Mouse (Mus musculus): ENCODE measurements at regions not wholly inside any gene's neighbourhood (a gene's known extent, or its start where the extent isn't known, plus 50 kb on each side); places are given as distances from the start of the nearest gene placed in this dataset.
"Not testable (repeated sequence)": the region's sequence is repeated elsewhere in the genome, so short reads cannot be mapped to it uniquely, and the experiment has no call there.

GRCm38 (mm10) chr17:4890131-4890530, 104.0 kb upstream of the Arid1b start:
- no peak for DNase-seq

- DNase-seq, result no peak
Measured at GRCm38 (mm10) chr17:4891576-4891975, 102.6 kb upstream of the Arid1b start.

- not testable (repeated sequence) for DNase-seq
Measured at GRCm38 (mm10) chr17:4894756-4895330, 99.3 kb upstream of the Arid1b start.

GRCm38 (mm10) chr17:4903129-4903528, 91.0 kb upstream of the Arid1b start:
- no peak for DNase-seq

- no peak for DNase-seq
Measured at GRCm38 (mm10) chr17:4906504-4906903, 87.6 kb upstream of the Arid1b start.

GRCm38 (mm10) chr17:4907181-4907752, 86.9 kb upstream of the Arid1b start:
- peak; percentile 18 for DNase-seq

- DNase-seq, result peak; percentile 92
Measured at GRCm38 (mm10) chr17:4907841-4908571, 86.1 kb upstream of the Arid1b start.

- DNase-seq, result no peak
Measured at GRCm38 (mm10) chr17:4908572-4908965, 85.6 kb upstream of the Arid1b start.

- DNase-seq, result no peak
Measured at GRCm38 (mm10) chr17:4910182-4910581, 84.0 kb upstream of the Arid1b start.

- DNase-seq, result no peak
Measured at GRCm38 (mm10) chr17:4913001-4913400, 81.1 kb upstream of the Arid1b start.

GRCm38 (mm10) chr17:4919866-4920495, 74.2 kb upstream of the Arid1b start:
- DNase-seq, result no peak

GRCm38 (mm10) chr17:4921121-4921520, 73.0 kb upstream of the Arid1b start:
- DNase-seq, result no peak

GRCm38 (mm10) chr17:4928631-4929030, 65.5 kb upstream of the Arid1b start:
- no peak for DNase-seq

- DNase-seq, result no peak
Measured at GRCm38 (mm10) chr17:4935268-4935667, 58.9 kb upstream of the Arid1b start.

GRCm38 (mm10) chr17:4940589-4940988, 53.5 kb upstream of the Arid1b start:
- DNase-seq, result no peak

GRCm38 (mm10) chr17:4941286-4941800, 52.8 kb upstream of the Arid1b start:
- no peak for DNase-seq

- no peak for DNase-seq
Measured at GRCm38 (mm10) chr17:4942868-4943267, 51.3 kb upstream of the Arid1b start.
